Mouse (Mus musculus) ES-E14 (cell line): ENCODE data around the gene Wiz.

Experiments used
- CHD2 ChIP-seq: IDR thresholded peaks from 2 replicates; pipeline ENCODE4 v1.6.1; 2014; ENCODE audit warnings: mild to moderate bottlenecking, low read depth, low read length, inconsistent platforms
- HCFC1 ChIP-seq: IDR thresholded peaks from 2 replicates; pipeline ENCODE4 v1.6.1; 2012; ENCODE audit warnings: low read length, inconsistent platforms, borderline replicate concordance; ENCODE audit not compliant: insufficient read depth
- MAFK ChIP-seq: IDR thresholded peaks from 2 replicates; pipeline ENCODE4 v1.6.1; 2014; ENCODE audit warnings: mild to moderate bottlenecking, low read depth, low read length, inconsistent platforms; ENCODE audit not compliant: insufficient read depth
- ZC3H11A ChIP-seq: IDR thresholded peaks from 2 replicates; pipeline ENCODE4 v1.6.1; 2012; ENCODE audit warnings: low read depth, mild to moderate bottlenecking, inconsistent platforms, low read length, borderline replicate concordance

DNA sequence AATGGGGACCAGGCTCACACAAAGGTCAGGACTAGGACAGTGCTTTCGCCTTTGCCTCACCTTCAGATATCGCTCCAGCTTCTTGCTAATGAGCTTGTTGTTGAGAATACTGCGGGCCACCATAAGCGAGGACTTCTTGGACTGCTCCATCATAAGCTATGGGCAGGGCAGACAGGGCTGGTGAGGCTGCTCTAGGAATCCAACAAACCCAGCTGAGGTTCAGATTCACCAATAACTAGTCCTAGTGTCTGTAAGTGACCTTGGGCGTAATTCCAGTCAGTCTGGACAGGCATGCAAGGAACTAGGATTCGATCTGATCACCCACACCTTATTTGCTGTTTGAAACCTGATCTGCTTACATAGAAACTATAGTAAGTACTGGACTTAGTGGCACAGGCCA is 67.4 kb downstream of the Wiz start:
- TF ChIP-seq MAFK (no peak), CHD2 (no peak), HCFC1 (no peak), ZC3H11A (no peak)
